Mouse (Mus musculus): Measurements from ENCODE around the gene Cd37. TPM values are rescaled to one million over a fixed set of nuclear protein-coding genes. Genes with fewer than 3 reads are reported as not detected.
"Not testable (repeated sequence)": the region's sequence is repeated elsewhere in the genome, so short reads cannot be mapped to it uniquely, and the experiment has no call there.

Cd37 gene
- polyA plus RNA-seq, 1 experiment = 84.1 TPM

- no peak for DNase-seq
- TF ChIP-seq CTCF (IDR thresholded peaks at IDR 0.05; ENCODE audit: insufficient read depth, low read length) (no peak), POLR2A (IDR thresholded peaks at IDR 0.05; ENCODE audit: borderline replicate concordance, extremely low read depth, low read depth, low read length) (no peak)
- Histone ChIP-seq H3K4me1 (ENCODE audit: control insufficient read depth, insufficient read depth, low read length) (no peaks in the 10 kb centered on the region), H3K4me3 (replicated peaks; ENCODE audit: extremely low read depth, low read depth, low read length) (no peak overlapping the region)
- WGBS = 83% methylated on average over 8 of the region's 8 CpGs
Measured at GRCm38 (mm10) chr7:45259281-45259680, 20.4 kb upstream of the Cd37 start.

- H3K4me3 ChIP-seq (replicated peaks; ENCODE audit: extremely low read depth, low read depth, low read length) = no peak overlapping the region
- no peak for DNase-seq
- no peaks in the 10 kb centered on the region for H3K4me1 ChIP-seq (ENCODE audit: control insufficient read depth, insufficient read depth, low read length)
- TF ChIP-seq CTCF (IDR thresholded peaks at IDR 0.05; ENCODE audit: insufficient read depth, low read length) (no peak), POLR2A (IDR thresholded peaks at IDR 0.05; ENCODE audit: borderline replicate concordance, extremely low read depth, low read depth, low read length) (no peak)
- 50% methylated on average over 11 of the region's 11 CpGs for WGBS
Measured at GRCm38 (mm10) chr7:45257063-45257840, 18.3 kb upstream of the Cd37 start.

GRCm38 (mm10) chr7:45255822-45256221, 16.9 kb upstream of the Cd37 start:
- H3K4me1 ChIP-seq (ENCODE audit: control insufficient read depth, insufficient read depth, low read length); H3K4me3 ChIP-seq (replicated peaks; ENCODE audit: extremely low read depth, low read depth, low read length): not testable (repeated sequence)
- peak; percentile 19 for DNase-seq
- 54% methylated on average over 7 of the region's 7 CpGs for WGBS

- WGBS = 83% methylated on average over 8 of the region's 8 CpGs
- DNase-seq = no peak
- TF ChIP-seq CTCF (IDR thresholded peaks at IDR 0.05; ENCODE audit: insufficient read depth, low read length) = no peak
- TF ChIP-seq POLR2A (IDR thresholded peaks at IDR 0.05; ENCODE audit: borderline replicate concordance, extremely low read depth, low read depth, low read length) = no peak
Measured at GRCm38 (mm10) chr7:45253806-45254205, 14.9 kb upstream of the Cd37 start.

GRCm38 (mm10) chr7:45247666-45248065, 8.8 kb upstream of the Cd37 start:
- 52% methylated on average over 3 of the region's 3 CpGs for WGBS
- Histone ChIP-seq H3K4me3 (replicated peaks; ENCODE audit: extremely low read depth, low read depth, low read length) (no peak overlapping the region), H3K4me1 (ENCODE audit: control insufficient read depth, insufficient read depth, low read length) (no peaks in the 10 kb centered on the region)
- no peak for TF ChIP-seq CTCF (IDR thresholded peaks at IDR 0.05; ENCODE audit: insufficient read depth, low read length)
- no peak for TF ChIP-seq POLR2A (IDR thresholded peaks at IDR 0.05; ENCODE audit: borderline replicate concordance, extremely low read depth, low read depth, low read length)
- DNase-seq = no peak

More at GRCm38 (mm10) chr7:45253806-45254205, 14.9 kb upstream of the Cd37 start:
- Histone ChIP-seq H3K4me1 (ENCODE audit: control insufficient read depth, insufficient read depth, low read length) (no peaks in the 10 kb centered on the region), H3K4me3 (replicated peaks; ENCODE audit: extremely low read depth, low read depth, low read length) (no peak overlapping the region)

- H3K4me1 ChIP-seq (ENCODE audit: control insufficient read depth, insufficient read depth, low read length) = peaks cover 5% of the 10 kb centered on the region; the same call in 1 of the 2 replicates
- WGBS = 89% methylated on average over 6 of the region's 6 CpGs
- TF ChIP-seq CTCF (IDR thresholded peaks at IDR 0.05; ENCODE audit: insufficient read depth, low read length) (no peak), POLR2A (IDR thresholded peaks at IDR 0.05; ENCODE audit: borderline replicate concordance, extremely low read depth, low read depth, low read length) (no peak)
- DNase-seq = no peak
- H3K4me3 ChIP-seq (replicated peaks; ENCODE audit: extremely low read depth, low read depth, low read length) = no peak overlapping the region
Measured at GRCm38 (mm10) chr7:45241389-45241749, 2.5 kb upstream of the Cd37 start.

GRCm38 (mm10) chr7:45240633-45241388, 1.9 kb upstream of the Cd37 start, which contains the start of gene Slc6a16:
Gene Slc6a16, plus strand, starts transcription at chr7:45241085.
- no peak for TF ChIP-seq CTCF (IDR thresholded peaks at IDR 0.05; ENCODE audit: insufficient read depth, low read length)
- peak; percentile 15; the same call in 1 of the 2 replicates for TF ChIP-seq POLR2A (IDR thresholded peaks at IDR 0.05; ENCODE audit: borderline replicate concordance, extremely low read depth, low read depth, low read length)
- H3K4me3 ChIP-seq (replicated peaks; ENCODE audit: extremely low read depth, low read depth, low read length) = no peak within 1 kb of the TSS
- H3K4me1 ChIP-seq (ENCODE audit: control insufficient read depth, insufficient read depth, low read length) = peaks cover 5% of the 10 kb centered on the region; the same call in 1 of the 2 replicates
- no peak for DNase-seq
- 34% methylated on average over 53 of the region's 53 CpGs for WGBS

GRCm38 (mm10) chr7:45240109-45240508, 1.2 kb upstream of the Cd37 start:
- DNase-seq = no peak
- Histone ChIP-seq H3K4me1 (ENCODE audit: control insufficient read depth, insufficient read depth, low read length) (peaks cover 5% of the 10 kb centered on the region; the same call in 1 of the 2 replicates), H3K4me3 (replicated peaks; ENCODE audit: extremely low read depth, low read depth, low read length) (no peak overlapping the region)
- TF ChIP-seq CTCF (IDR thresholded peaks at IDR 0.05; ENCODE audit: insufficient read depth, low read length) (no peak), POLR2A (IDR thresholded peaks at IDR 0.05; ENCODE audit: borderline replicate concordance, extremely low read depth, low read depth, low read length) (no peak)
- 93% methylated on average over 7 of the region's 7 CpGs for WGBS

- no peak for TF ChIP-seq CTCF (IDR thresholded peaks at IDR 0.05; ENCODE audit: insufficient read depth, low read length)
- no peak for TF ChIP-seq POLR2A (IDR thresholded peaks at IDR 0.05; ENCODE audit: borderline replicate concordance, extremely low read depth, low read depth, low read length)
- 61% methylated on average over 17 of the region's 17 CpGs for WGBS
- peaks cover 13% of the 10 kb centered on the region; the same call in 1 of the 2 replicates for H3K4me1 ChIP-seq (ENCODE audit: control insufficient read depth, insufficient read depth, low read length)
- peak overlapping the region; percentile 59 for H3K4me3 ChIP-seq (replicated peaks; ENCODE audit: extremely low read depth, low read depth, low read length)
- no peak for DNase-seq
Measured at GRCm38 (mm10) chr7:45237747-45238699, 892 bp downstream of the Cd37 start.
